Mouse (Mus musculus) forebrain, embryonic 10.5 days (tissue): ENCODE data around the gene Vamp4. TPM values are rescaled to one million over a fixed set of nuclear protein-coding genes. Genes with fewer than 3 reads are reported as not detected.

ENCODE experiments used
- DNase-seq: peaks from one replicate; pipeline ENCODE4 v3.0.0-alpha.2; 2017; ENCODE audit warnings: low spot score; ENCODE audit errors: extremely low spot score
- H3K27ac ChIP-seq: fragments of 300-500 bp; sonication (generic); 2 replicates; pipeline ENCODE4 v1.5.1; 2016; ENCODE audit warnings: mild to moderate bottlenecking
- H3K27me3 ChIP-seq: fragments of 300-500 bp; sonication (generic); 2 replicates; pipeline ENCODE4 v1.6.1; 2016; ENCODE audit warnings: mild to moderate bottlenecking; ENCODE audit not compliant: poor library complexity, severe bottlenecking
- H3K36me3 ChIP-seq: fragments of 300-500 bp; sonication (generic); replicated peaks from 2 replicates; pipeline ENCODE4 v1.6.1; 2016; ENCODE audit warnings: mild to moderate bottlenecking, moderate library complexity
- H3K4me1 ChIP-seq: fragments of 300-500 bp; sonication (generic); 2 replicates; pipeline ENCODE4 v1.6.1; 2016
- H3K4me3 ChIP-seq: fragments of 300-500 bp; sonication (generic); 2 replicates; pipeline ENCODE4 v1.5.1; 2016; ENCODE audit warnings: mild to moderate bottlenecking, moderate library complexity
- H3K9me3 ChIP-seq: fragments of 300-500 bp; sonication (generic); 2 replicates; pipeline ENCODE4 v1.6.1; 2016; ENCODE audit warnings: mild to moderate bottlenecking, moderate library complexity
- WGBS: fragments of 180-500 bp; shearing (Covaris S2); methylation state at CpG from one replicate; pipeline ENCODE4 v1.1.7; 2016; 5-methylcytosine and 5-hydroxymethylcytosine counted together
- polyA plus RNA-seq: library from polyadenylated mRNA; unstranded; fragments of >200 nt; fragmentation: Nextera tagmentation; extraction: Ambion mirVana; gene quantifications from 2 replicates; pipeline ENCODE4 v1.2.1, GENCODE M21; 2016

Vamp4 gene
- polyA plus RNA-seq, 1 experiment from 2014 or later = 49.0 TPM

GRCm38 (mm10) chr1:162639051-162639750 lies 68.9 kb downstream of the Vamp4 start, which contains the start of gene Myoc:
TSS of gene Myoc (plus strand) at chr1:162639155.
- Histone ChIP-seq H3K4me1 (peaks cover 13% of the 10 kb centered on the region; the same call in 1 of the 2 replicates), H3K9me3 (no peaks in the 10 kb centered on the region), H3K27ac (no peak within 1 kb of the TSS), H3K36me3 (no peaks in the 10 kb centered on the region), H3K4me3 (no peak within 1 kb of the TSS), H3K27me3 (no peaks in the 10 kb centered on the region)
- no peak for DNase-seq
- WGBS = 84% methylated on average over 10 of the region's 10 CpGs

- WGBS = 95% methylated on average over 1 of the region's 1 CpGs
- H3K4me1 ChIP-seq = peaks cover 13% of the 10 kb centered on the region; the same call in 1 of the 2 replicates
- H3K9me3 ChIP-seq = no peaks in the 10 kb centered on the region
These were observed 69.5 kb downstream of the Vamp4 start for GRCm38 (mm10) chr1:162639861-162640260.

DNA sequence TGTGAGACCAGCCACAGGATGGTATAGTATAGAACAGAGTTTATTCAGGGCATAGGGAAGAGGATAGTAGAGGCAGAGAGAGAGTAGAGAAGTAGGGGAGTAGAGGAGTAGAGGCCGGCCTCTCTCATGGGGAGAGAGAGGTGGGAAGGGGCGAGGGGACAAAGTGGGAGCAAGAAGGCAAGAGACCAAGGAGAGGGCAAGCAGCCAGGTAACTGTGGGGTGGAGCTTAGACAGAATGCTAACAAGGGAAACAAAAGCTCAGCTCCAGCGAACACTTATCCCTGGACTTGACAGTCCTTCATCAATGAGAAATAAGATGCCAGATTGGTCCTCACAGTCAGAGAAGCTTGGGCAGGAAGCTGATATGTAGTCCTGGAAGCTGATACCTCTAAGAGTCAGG lies 72.3 kb downstream of the Vamp4 start:
- WGBS = 85% methylated on average over 3 of the region's 3 CpGs
- no peaks in the 10 kb centered on the region for H3K36me3 ChIP-seq
- H3K9me3 ChIP-seq = no peaks in the 10 kb centered on the region
- no peak for DNase-seq
- no peak overlapping the region for H3K27ac ChIP-seq
- H3K4me1 ChIP-seq = 0 out of 2 replicates have a peak, but pooled peaks cover 3% of the 10 kb centered on the region
- H3K4me3 ChIP-seq = no peak overlapping the region
- no peaks in the 10 kb centered on the region for H3K27me3 ChIP-seq

More at GRCm38 (mm10) chr1:162639861-162640260, 69.5 kb downstream of the Vamp4 start:
- H3K4me3 ChIP-seq = no peak overlapping the region
- no peak for DNase-seq
- H3K36me3 ChIP-seq = no peaks in the 10 kb centered on the region
- H3K27ac ChIP-seq = no peak overlapping the region
- H3K27me3 ChIP-seq = no peaks in the 10 kb centered on the region

- no peak overlapping the region for H3K4me3 ChIP-seq
- 0 out of 2 replicates have a peak, but pooled peaks cover 3% of the 10 kb centered on the region for H3K4me1 ChIP-seq
- no peak overlapping the region for H3K27ac ChIP-seq
- no peaks in the 10 kb centered on the region for H3K9me3 ChIP-seq
- no peaks in the 10 kb centered on the region for H3K27me3 ChIP-seq
- H3K36me3 ChIP-seq = no peaks in the 10 kb centered on the region
- no peak for DNase-seq
- 64% methylated on average over 4 of the region's 4 CpGs for WGBS
These were observed 73.4 kb downstream of the Vamp4 start for GRCm38 (mm10) chr1:162643752-162644151.

DNA sequence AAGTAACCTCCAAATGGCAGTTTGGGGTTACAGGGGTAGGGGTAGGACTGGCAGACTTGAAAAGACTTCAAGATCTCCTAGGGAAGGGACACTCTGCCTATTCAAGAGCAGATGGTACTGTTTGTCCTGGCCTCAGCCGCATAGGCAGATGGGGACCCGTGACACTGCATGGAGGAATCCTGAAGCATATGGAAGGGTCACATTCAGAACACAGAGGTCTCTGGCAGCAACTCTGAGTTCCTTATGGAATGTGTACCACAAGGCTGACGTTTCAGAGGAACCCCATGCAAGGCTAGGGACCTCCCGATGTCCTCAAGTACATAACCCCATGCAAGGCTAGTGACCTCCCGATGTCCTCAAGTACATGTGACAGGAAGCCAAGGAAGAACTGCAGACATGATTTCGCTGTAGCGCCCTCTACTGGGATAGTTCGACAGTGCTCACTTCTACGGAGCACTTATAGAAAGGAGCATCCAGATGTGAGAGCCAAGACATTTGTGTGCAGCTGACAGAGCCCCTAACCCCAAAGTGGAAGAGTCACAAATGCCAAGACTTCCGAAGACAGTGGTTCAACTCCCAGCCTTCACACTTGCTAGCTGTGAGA lies 75.9 kb downstream of the Vamp4 start:
- Histone ChIP-seq H3K27me3 (no peaks in the 10 kb centered on the region), H3K9me3 (no peaks in the 10 kb centered on the region), H3K4me1 (0 out of 2 replicates have a peak, but pooled peaks cover 3% of the 10 kb centered on the region), H3K4me3 (no peak overlapping the region), H3K27ac (no peak overlapping the region), H3K36me3 (no peaks in the 10 kb centered on the region)
- 80% methylated on average over 10 of the region's 10 CpGs for WGBS
- no peak for DNase-seq

GRCm38 (mm10) chr1:162648416-162648815 lies 78.1 kb downstream of the Vamp4 start:
- Histone ChIP-seq H3K9me3 (no peaks in the 10 kb centered on the region), H3K27me3 (no peaks in the 10 kb centered on the region), H3K4me3 (no peak overlapping the region), H3K27ac (no peak overlapping the region), H3K4me1 (0 out of 2 replicates have a peak, but pooled peaks cover 3% of the 10 kb centered on the region), H3K36me3 (no peaks in the 10 kb centered on the region)
- 94% methylated on average over 14 of the region's 14 CpGs for WGBS
- no peak for DNase-seq

Other genes starting within 250 kb of the Vamp4 start
- 2.5 and 2.6 TPM in 2 replicates for gene Dnm3, start 92.5 kb upstream of the Vamp4 start, polyA plus RNA-seq
- gene Mettl13, start 22.0 kb upstream of the Vamp4 start, polyA plus RNA-seq = 32.8 and 34.8 TPM in 2 replicates
- gene Myoc, start 68.6 kb downstream of the Vamp4 start, polyA plus RNA-seq = not detected in 2 replicates
- not detected in 2 replicates for gene Myocos, start 87.7 kb downstream of the Vamp4 start, polyA plus RNA-seq
- 144 and 150 TPM in 2 replicates for gene Prrc2c, start 170.0 kb downstream of the Vamp4 start, polyA plus RNA-seq
- 0.29 and 0.33 TPM in 2 replicates for gene Fmo4, start 243.5 kb downstream of the Vamp4 start, polyA plus RNA-seq